Mouse (Mus musculus) C2C12 (cell line): ENCODE data around the gene Abi3.

Source experiments
- CTCF ChIP-seq: IDR thresholded peaks from one replicate; pipeline ENCODE4 v1.5.1; 2011; ENCODE audit not compliant: control insufficient read depth, insufficient read depth, insufficient read length
- FOSL1 ChIP-seq: IDR thresholded peaks from one replicate; pipeline ENCODE4 v1.8.0; 2011; ENCODE audit warnings: mild to moderate bottlenecking, low read length; ENCODE audit not compliant: poor library complexity, insufficient read depth, severe bottlenecking
- MAX ChIP-seq: IDR thresholded peaks from one replicate; pipeline ENCODE4 v1.6.1; 2011; ENCODE audit warnings: mild to moderate bottlenecking, control low read depth
- MYOD1 ChIP-seq: IDR thresholded peaks from one replicate; pipeline ENCODE4 v1.6.1; 2011; ENCODE audit warnings: low read depth; ENCODE audit not compliant: control insufficient read depth, insufficient read length

DNA sequence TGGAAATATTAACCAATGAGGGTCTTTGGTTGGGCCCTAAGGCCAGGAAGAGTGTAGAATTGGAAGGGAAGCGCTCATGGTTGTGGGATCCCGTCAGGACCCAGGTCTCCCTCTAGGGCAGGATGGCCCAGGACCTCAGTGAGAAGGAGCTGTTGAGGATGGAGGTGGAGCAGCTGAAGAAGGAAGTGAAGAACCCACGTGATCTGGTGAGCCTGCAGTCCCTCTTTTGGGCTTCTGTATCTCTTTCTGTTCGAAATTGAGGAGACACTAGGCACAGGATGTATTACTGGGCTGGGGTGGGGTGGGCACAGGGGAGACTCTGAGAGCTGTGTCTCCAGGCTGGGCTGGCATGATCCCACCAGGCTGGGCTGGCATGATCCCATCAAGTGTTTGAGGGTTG, 2.7 kb upstream of the Abi3 start:
- no peak for TF ChIP-seq MAX
- TF ChIP-seq FOSL1, result no peak
- TF ChIP-seq CTCF, result no peak
- TF ChIP-seq MYOD1, result no peak
